9 mouse cellular contexts compared by ENCODE assay signal in genomic region chr14:51902806-51903710, GRCm38 (mm10). TPM values are rescaled to one million over a fixed set of nuclear protein-coding genes. Genes with fewer than 3 reads are reported as not detected.
DNase-seq lines count a peak whose midpoint lies in the region; ATAC-seq and TF ChIP-seq lines count a peak whose summit lies in the region.
"Had no signal": no experiment of that assay in that cellular context is flagged by ENCODE, and none has a peak within 500 bp of the region (broad histone marks: within the 10 kb centered on the region; RNA-seq: fewer than 3 reads in every experiment).

No protein-coding gene starts in this region.

- no peak for TF ChIP-seq EP300 in heart, postnatal 0 days (IDR thresholded peaks at IDR 0.05; ENCODE audit: low read depth)
- no peak; the same call in 1 of the 2 replicates for TF ChIP-seq EP300 in lung, postnatal 0 days (IDR thresholded peaks at IDR 0.05)

- DNase-seq in CD8-positive naive resting alpha-beta T cell, adult 2 months (ENCODE audit: low read depth in 2 of 2, low spot score in 2 of 2): peak; percentile 62 to 76
- peak; percentile 90 for DNase-seq in forebrain, embryonic 11.5 days (ENCODE audit: low spot score)
- peak; percentile 74 for DNase-seq in heart, postnatal 0 days (ENCODE audit: low spot score)
- DNase-seq in kidney, postnatal 36 days: peak; percentile 59 to 93
- DNase-seq in lung, postnatal 0 days (ENCODE audit: low spot score): peak; percentile 79
- DNase-seq in ovary, postnatal 14 days (ENCODE audit: low spot score): peak; percentile 78
- peak; percentile 46 to 88 for DNase-seq in thymus, postnatal 10 days (ENCODE audit: low spot score in 2 of 2)

- no peaks in the 10 kb centered on the region for H3K4me1 ChIP-seq in bone marrow, adult 2 months (ENCODE audit: control insufficient read depth, insufficient read depth, low read length)
- no peaks in the 10 kb centered on the region for H3K4me1 ChIP-seq in forebrain, embryonic 11.5 days (replicated peaks; ENCODE audit: control insufficient read depth, insufficient read depth, low read length)
- no peaks in the 10 kb centered on the region for H3K4me1 ChIP-seq in heart, postnatal 0 days (ENCODE audit: control insufficient read depth, insufficient read depth)
- H3K4me1 ChIP-seq in lung, postnatal 0 days (ENCODE audit: insufficient read depth, low read depth, low read length): no peaks in the 10 kb centered on the region
- H3K4me1 ChIP-seq: embryonic facial prominence, embryonic 12.5 days had no signal

- H3K36me3 ChIP-seq in forebrain, embryonic 11.5 days (ENCODE audit: control insufficient read depth, insufficient read depth, low read length): no peaks in the 10 kb centered on the region
- peaks cover 29% of the 10 kb centered on the region for H3K36me3 ChIP-seq in heart, postnatal 0 days (replicated peaks; ENCODE audit: control insufficient read depth, insufficient read depth, low read length)
- H3K36me3 ChIP-seq in lung, postnatal 0 days (ENCODE audit: insufficient read depth, low read length): no peaks in the 10 kb centered on the region
- H3K36me3 ChIP-seq: embryonic facial prominence, embryonic 12.5 days had no signal

- no peaks in the 10 kb centered on the region for H3K27me3 ChIP-seq in forebrain, embryonic 11.5 days (ENCODE audit: control insufficient read depth, insufficient read depth, low read length)
- H3K27me3 ChIP-seq in heart, postnatal 0 days (ENCODE audit: control insufficient read depth, insufficient read depth, low read length): no peaks in the 10 kb centered on the region
- H3K27me3 ChIP-seq in lung, postnatal 0 days (replicated peaks; ENCODE audit: insufficient read depth, low read length): no peaks in the 10 kb centered on the region
- H3K27me3 ChIP-seq: embryonic facial prominence, embryonic 12.5 days had no signal

- peak; percentile 56; the same call in 1 of the 2 replicates for ATAC-seq in forebrain, embryonic 11.5 days (replicated peaks; ENCODE audit: low FRiP score)
- peak; percentile 78 for ATAC-seq in heart, postnatal 0 days (ENCODE audit: insufficient read depth, low read depth)
- peak; percentile 74 for ATAC-seq in lung, postnatal 0 days

- H3K4me3 ChIP-seq in bone marrow, adult 2 months (replicated peaks; ENCODE audit: control insufficient read depth, low read depth, low read length): no peak overlapping the region
- H3K4me3 ChIP-seq in forebrain, embryonic 11.5 days (ENCODE audit: low read depth, low read length): no peak overlapping the region
- no peak overlapping the region for H3K4me3 ChIP-seq in heart, postnatal 0 days (ENCODE audit: low read depth, low read length)
- no peak overlapping the region for H3K4me3 ChIP-seq in lung, postnatal 0 days (ENCODE audit: low read depth, low read length)
- H3K4me3 ChIP-seq: embryonic facial prominence, embryonic 12.5 days had no signal

- no peak overlapping the region for H3K4me2 ChIP-seq in forebrain, embryonic 11.5 days (ENCODE audit: low read depth, low read length, severe bottlenecking)
- no peak overlapping the region for H3K4me2 ChIP-seq in heart, postnatal 0 days (ENCODE audit: low read depth, low read length)
- H3K4me2 ChIP-seq in lung, postnatal 0 days (replicated peaks; ENCODE audit: low read depth, low read length): no peak overlapping the region
- H3K4me2 ChIP-seq: embryonic facial prominence, embryonic 12.5 days had no signal

- 63% methylated on average over 9 of the region's 9 CpGs for WGBS in bone marrow, adult 2 months
- 61% methylated on average over 9 of the region's 9 CpGs for WGBS in forebrain, embryonic 11.5 days
- WGBS in heart, postnatal 0 days: 42% methylated on average over 9 of the region's 9 CpGs
- 41% methylated on average over 9 of the region's 9 CpGs for WGBS in lung, postnatal 0 days

- no peaks in the 10 kb centered on the region for H3K9me3 ChIP-seq in forebrain, embryonic 11.5 days (ENCODE audit: control insufficient read depth, low read length)
- no peaks in the 10 kb centered on the region for H3K9me3 ChIP-seq in heart, postnatal 0 days (replicated peaks; ENCODE audit: control insufficient read depth, low read length)
- no peaks in the 10 kb centered on the region for H3K9me3 ChIP-seq in lung, postnatal 0 days (ENCODE audit: low read length)
- H3K9me3 ChIP-seq: embryonic facial prominence, embryonic 12.5 days had no signal

- no peak overlapping the region for H3K9ac ChIP-seq in forebrain, embryonic 11.5 days (ENCODE audit: low read length)
- H3K9ac ChIP-seq in heart, postnatal 0 days (replicated peaks; ENCODE audit: low read depth, low read length): no peak overlapping the region
- no peak overlapping the region for H3K9ac ChIP-seq in lung, postnatal 0 days (replicated peaks; ENCODE audit: low read depth)
- H3K9ac ChIP-seq: embryonic facial prominence, embryonic 12.5 days had no signal

- peak; percentile 85 for TF ChIP-seq CTCF in bone marrow, adult 2 months (IDR thresholded peaks at IDR 0.05; ENCODE audit: control insufficient read depth, insufficient read depth, low read length)
- peak; percentile 93 for TF ChIP-seq CTCF in heart, postnatal 0 days (IDR thresholded peaks at IDR 0.05; ENCODE audit: low read depth)
- peak; percentile 97 for TF ChIP-seq CTCF in lung, postnatal 0 days (IDR thresholded peaks at IDR 0.05)

- no peak for TF ChIP-seq POLR2A in bone marrow, adult 2 months (IDR thresholded peaks at IDR 0.05; ENCODE audit: borderline replicate concordance, control insufficient read depth, low read depth, low read length)

- H3K27ac ChIP-seq in bone marrow, adult 2 months (ENCODE audit: control insufficient read depth, insufficient read depth, low read depth, low read length, poor library complexity): no peak overlapping the region
- H3K27ac ChIP-seq in forebrain, embryonic 11.5 days (ENCODE audit: low read depth, low read length): no peak overlapping the region
- H3K27ac ChIP-seq in heart, postnatal 0 days (ENCODE audit: low read depth): no peak overlapping the region
- H3K27ac ChIP-seq in lung, postnatal 0 days (ENCODE audit: low read length): no peak overlapping the region
- H3K27ac ChIP-seq: embryonic facial prominence, embryonic 12.5 days had no signal

RNA-seq across cellular contexts. Expression of gene Slc39a2, which starts 10.4 kb away (rescaled TPM):
- polyA plus RNA-seq in bone marrow, adult 2 months (2011; ENCODE audit: insufficient read depth, insufficient read length, low replicate concordance, missing spikeins): 3.6 and 7.2 TPM in 2 replicates
- 0.45 and 0.89 TPM in 2 replicates for polyA plus RNA-seq in forebrain, embryonic 11.5 days (2014; fragmentation: Nextera tagmentation; extraction: Ambion mirVana)
- total RNA-seq in heart, postnatal 0 days (2014; rRNA removed; ENCODE audit: low replicate concordance): not detected in 2 replicates
- polyA plus RNA-seq in heart, postnatal 0 days (2015; fragmentation: Nextera tagmentation; extraction: Ambion mirVana): 0.15 and 0.26 TPM in 2 replicates
- polyA plus RNA-seq in lung, postnatal 0 days (2015; fragmentation: Nextera tagmentation; extraction: Ambion mirVana): 3.7 and 3.8 TPM in 2 replicates

RNA-seq across cellular contexts. Expression of gene Ndrg2, which starts 10.9 kb away (rescaled TPM):
- 13.5 and 24.9 TPM in 2 replicates for polyA plus RNA-seq in bone marrow, adult 2 months (2011; ENCODE audit: insufficient read depth, insufficient read length, low replicate concordance, missing spikeins)
- 8.9 and 11.2 TPM in 2 replicates for polyA plus RNA-seq in forebrain, embryonic 11.5 days (2014; fragmentation: Nextera tagmentation; extraction: Ambion mirVana)
- total RNA-seq in heart, postnatal 0 days (2014; rRNA removed; ENCODE audit: low replicate concordance): 785 and 1,158 TPM in 2 replicates
- polyA plus RNA-seq in heart, postnatal 0 days (2015; fragmentation: Nextera tagmentation; extraction: Ambion mirVana): 581 and 591 TPM in 2 replicates
- 94.9 and 103 TPM in 2 replicates for polyA plus RNA-seq in lung, postnatal 0 days (2015; fragmentation: Nextera tagmentation; extraction: Ambion mirVana)

RNA-seq across cellular contexts. Expression of gene Tppp2, which starts 15.2 kb away (rescaled TPM):
- polyA plus RNA-seq in bone marrow, adult 2 months (2011; ENCODE audit: insufficient read depth, insufficient read length, low replicate concordance, missing spikeins): not detected in 2 replicates
- polyA plus RNA-seq in forebrain, embryonic 11.5 days (2014; fragmentation: Nextera tagmentation; extraction: Ambion mirVana): not detected in 2 replicates
- total RNA-seq in heart, postnatal 0 days (2014; rRNA removed; ENCODE audit: low replicate concordance): not detected in 2 replicates
- polyA plus RNA-seq in heart, postnatal 0 days (2015; fragmentation: Nextera tagmentation; extraction: Ambion mirVana): not detected in 2 replicates
- not detected in 2 replicates for polyA plus RNA-seq in lung, postnatal 0 days (2015; fragmentation: Nextera tagmentation; extraction: Ambion mirVana)
- polyA plus RNA-seq: embryonic facial prominence, embryonic 12.5 days had no signal

RNA-seq across cellular contexts. Expression of gene Mettl17, which starts 18.4 kb away (rescaled TPM):
- polyA plus RNA-seq in bone marrow, adult 2 months (2011; ENCODE audit: insufficient read depth, insufficient read length, low replicate concordance, missing spikeins): 20.8 and 25.1 TPM in 2 replicates
- 48.1 and 60.0 TPM in 2 replicates for polyA plus RNA-seq in forebrain, embryonic 11.5 days (2014; fragmentation: Nextera tagmentation; extraction: Ambion mirVana)
- total RNA-seq in heart, postnatal 0 days (2014; rRNA removed; ENCODE audit: low replicate concordance): 21.6 and 57.0 TPM in 2 replicates
- 27.2 and 37.7 TPM in 2 replicates for polyA plus RNA-seq in heart, postnatal 0 days (2015; fragmentation: Nextera tagmentation; extraction: Ambion mirVana)
- 25.3 and 33.9 TPM in 2 replicates for polyA plus RNA-seq in lung, postnatal 0 days (2015; fragmentation: Nextera tagmentation; extraction: Ambion mirVana)

RNA-seq across cellular contexts. Expression of gene Rnase13, which starts 19.5 kb away (rescaled TPM):
- not detected in 2 replicates for polyA plus RNA-seq in bone marrow, adult 2 months (2011; ENCODE audit: insufficient read depth, insufficient read length, low replicate concordance, missing spikeins)
- polyA plus RNA-seq in forebrain, embryonic 11.5 days (2014; fragmentation: Nextera tagmentation; extraction: Ambion mirVana): not detected in 2 replicates
- not detected in 2 replicates for total RNA-seq in heart, postnatal 0 days (2014; rRNA removed; ENCODE audit: low replicate concordance)
- not detected in 2 replicates for polyA plus RNA-seq in heart, postnatal 0 days (2015; fragmentation: Nextera tagmentation; extraction: Ambion mirVana)
- polyA plus RNA-seq in lung, postnatal 0 days (2015; fragmentation: Nextera tagmentation; extraction: Ambion mirVana): not detected in 2 replicates
- polyA plus RNA-seq: embryonic facial prominence, embryonic 12.5 days had no signal
